Mouse (Mus musculus): ENCODE data around the gene Gm28363. TPM values are rescaled to one million over a fixed set of nuclear protein-coding genes. Genes with fewer than 3 reads are reported as not detected.
"Not testable (repeated sequence)": the region's sequence is repeated elsewhere in the genome, so short reads cannot be mapped to it uniquely, and the experiment has no call there.

Gm28363 gene
- total RNA-seq (2021): not detected

- intact Hi-C loops (cut with DNase I); DNase-seq (ENCODE audit: low spot score): not testable (repeated sequence)
Observed at GRCm38 (mm10) chr1:117696831-117697230, at the start of gene Gm28363. Gm28363 (plus strand) TSS chr1:117697131.

GRCm38 (mm10) chr1:117650236-117650635, 46.7 kb upstream of the Gm28363 start:
- intact Hi-C loops (cut with DNase I); DNase-seq (ENCODE audit: low spot score): not testable (repeated sequence)

Other genes with a start within 250 kb of the Gm28363 start
- not detected for gene B020011L13Rik, start 84.0 kb downstream of the Gm28363 start, total RNA-seq (2021)
- gene Gm28360, start 132.9 kb downstream of the Gm28363 start, total RNA-seq (2021): not detected
- gene Gm28168, start 230.9 kb downstream of the Gm28363 start, total RNA-seq (2021): not detected